Mouse (Mus musculus) kidney, adult 18-20 months (tissue): ENCODE measurements around the gene Trpc2.

Experiments used
- DNase-seq: peaks from one replicate; pipeline ENCODE4 v3.0.0; 2021

Gene Trpc2

DNA sequence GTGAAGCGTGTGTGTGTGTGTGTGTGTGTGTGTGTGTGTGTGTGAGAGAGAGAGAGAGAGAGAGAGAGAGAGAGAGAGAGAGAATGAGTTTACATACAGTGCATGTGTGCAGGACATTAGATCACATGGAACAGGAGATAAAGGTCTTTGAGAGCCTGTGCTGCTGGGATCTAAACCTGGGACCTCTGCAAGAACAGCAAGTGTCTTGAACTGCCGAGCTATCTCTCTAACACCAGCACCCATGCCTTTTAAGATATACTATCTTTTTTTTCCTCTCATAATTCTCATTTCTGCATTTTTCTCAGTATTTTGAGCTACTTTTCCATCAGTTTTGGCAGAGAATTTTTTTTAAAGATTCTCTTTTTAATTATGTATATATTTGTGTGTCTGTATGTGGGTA lies 20.6 kb downstream of the Trpc2 start:
- no peak for DNase-seq

DNA sequence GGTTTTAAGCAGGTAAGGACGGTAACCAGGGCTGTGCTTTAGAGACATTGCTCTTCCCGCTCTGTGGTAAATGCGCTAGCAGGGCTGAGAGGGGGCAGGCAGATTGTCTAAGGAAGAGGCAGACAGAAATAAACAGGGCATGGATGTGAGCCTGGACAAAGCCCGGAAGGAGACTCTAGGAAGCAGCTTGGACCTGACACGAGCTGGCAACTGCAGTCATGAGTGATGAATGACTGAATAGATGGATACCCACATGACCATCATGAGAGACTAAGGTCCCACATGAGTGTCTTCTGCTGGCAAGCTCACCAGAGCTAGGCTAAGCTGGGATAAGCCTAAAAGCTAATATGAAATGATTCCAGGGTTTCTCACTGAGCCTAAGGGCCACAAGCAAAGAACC lies 21.2 kb downstream of the Trpc2 start:
- no peak for DNase-seq

DNA sequence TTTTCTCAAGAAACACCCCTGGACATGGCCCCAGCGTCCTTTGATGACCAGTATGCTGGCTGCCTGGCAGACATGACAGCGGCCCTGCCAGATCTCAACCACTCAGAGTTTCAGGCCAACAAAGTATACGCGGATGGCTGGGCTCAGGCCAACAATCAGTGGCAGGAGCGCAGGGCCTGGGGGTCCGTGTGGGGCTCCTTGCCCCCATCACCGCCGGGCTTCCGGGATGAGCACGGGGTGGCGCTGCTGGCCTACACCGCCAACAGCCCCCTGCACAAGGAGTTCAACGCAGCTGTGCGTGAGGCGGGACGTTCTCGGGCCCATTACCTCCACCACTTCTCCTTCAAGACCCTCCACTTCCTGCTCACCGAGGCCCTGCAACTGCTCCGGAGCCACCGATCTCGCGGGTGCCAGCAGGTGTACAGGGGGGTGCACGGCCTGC lies 23.8 kb downstream of the Trpc2 start:
- DNase-seq, result no peak

DNA sequence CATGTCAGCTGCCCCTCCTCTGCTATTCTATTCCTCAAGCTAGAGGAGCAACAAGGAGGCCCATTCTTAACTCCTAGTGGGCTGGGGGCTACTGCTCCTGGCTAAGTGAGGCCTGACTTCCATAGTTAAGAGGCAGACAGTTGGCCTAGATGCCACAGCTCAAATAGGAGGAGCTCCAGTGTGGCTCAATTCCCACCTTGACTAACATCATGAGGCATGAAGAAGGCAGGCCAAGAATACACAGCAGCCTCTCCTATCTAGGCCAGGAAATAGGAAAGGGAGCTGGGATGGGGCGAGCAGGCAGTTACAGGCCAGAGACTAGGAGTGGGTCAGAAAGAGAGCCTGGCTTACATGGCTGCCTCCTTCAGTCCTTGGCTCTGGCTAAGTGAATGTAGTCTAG lies 25.3 kb downstream of the Trpc2 start:
- no peak for DNase-seq

DNA sequence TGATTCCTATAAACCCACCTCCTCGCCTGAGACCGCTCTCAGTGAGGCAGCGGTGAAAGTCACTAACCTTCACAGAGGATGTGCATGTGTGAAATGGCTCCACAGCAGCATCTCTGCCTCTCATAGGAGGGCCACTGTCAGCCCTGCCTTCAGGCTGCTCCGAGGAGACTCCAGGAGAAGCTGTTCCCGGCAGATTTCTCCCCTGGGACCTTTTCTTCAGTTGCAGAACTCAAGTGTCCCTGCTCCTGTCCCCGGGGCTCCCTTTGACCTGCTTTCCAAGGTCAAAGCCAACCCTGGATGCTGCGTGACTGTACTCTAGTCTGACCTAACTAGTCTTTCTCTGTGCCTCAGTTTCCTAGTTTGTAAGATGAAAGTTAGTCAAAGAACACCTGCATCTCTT lies 26.3 kb downstream of the Trpc2 start, which contains the start of gene Art5:
Gene Art5, minus strand, starts transcription at position 319 of the 400 bp plus-strand sequence.
- DNase-seq, result no peak

DNA sequence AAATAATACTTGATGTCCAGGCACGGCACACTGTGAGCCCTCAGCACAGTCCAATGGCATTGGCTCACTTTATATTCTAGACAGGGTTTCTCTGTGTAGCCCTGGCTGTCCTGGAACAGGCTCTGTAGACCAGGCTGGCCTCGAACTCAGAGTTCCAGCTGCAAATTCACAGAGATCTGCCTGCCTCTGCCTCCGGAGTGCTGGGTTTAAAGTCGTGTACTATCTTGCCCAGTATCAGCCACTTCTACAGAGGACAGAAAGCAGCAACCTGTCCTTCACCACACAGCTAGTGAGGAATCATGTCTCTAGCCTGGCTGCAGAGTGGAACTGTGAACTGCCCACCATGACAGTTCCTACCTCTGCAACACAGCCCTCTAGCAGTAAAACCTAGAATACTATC lies 26.8 kb downstream of the Trpc2 start:
- DNase-seq, result no peak

DNA sequence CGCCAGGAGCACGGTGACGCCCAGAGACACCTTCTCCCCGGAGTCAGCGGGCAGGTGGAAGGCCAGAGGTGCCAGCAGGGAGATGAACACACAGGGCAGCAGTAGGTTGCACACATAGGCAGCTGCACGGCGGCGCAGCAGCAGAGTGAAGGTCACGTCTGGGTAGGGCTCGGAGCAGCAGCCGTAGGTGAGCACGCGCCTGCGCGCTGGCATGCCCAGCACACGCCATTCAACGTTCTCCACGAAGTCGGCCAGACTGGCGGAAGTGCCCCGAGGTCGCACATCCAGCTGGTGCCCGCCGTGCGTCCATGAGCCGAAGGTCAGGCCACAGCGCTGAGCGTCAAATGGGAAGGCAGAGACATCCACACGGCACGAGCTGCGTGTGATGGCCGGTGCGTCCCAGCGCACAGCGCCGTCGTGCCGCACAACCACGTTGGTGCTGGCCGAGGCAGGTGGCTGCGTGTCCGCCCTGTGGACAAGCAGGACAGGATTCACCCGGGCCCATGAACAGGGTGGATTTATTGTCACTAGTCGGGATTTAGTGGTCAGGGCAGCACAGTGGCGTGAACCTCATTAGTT lies 30.3 kb downstream of the Trpc2 start:
- DNase-seq, result no peak

DNA sequence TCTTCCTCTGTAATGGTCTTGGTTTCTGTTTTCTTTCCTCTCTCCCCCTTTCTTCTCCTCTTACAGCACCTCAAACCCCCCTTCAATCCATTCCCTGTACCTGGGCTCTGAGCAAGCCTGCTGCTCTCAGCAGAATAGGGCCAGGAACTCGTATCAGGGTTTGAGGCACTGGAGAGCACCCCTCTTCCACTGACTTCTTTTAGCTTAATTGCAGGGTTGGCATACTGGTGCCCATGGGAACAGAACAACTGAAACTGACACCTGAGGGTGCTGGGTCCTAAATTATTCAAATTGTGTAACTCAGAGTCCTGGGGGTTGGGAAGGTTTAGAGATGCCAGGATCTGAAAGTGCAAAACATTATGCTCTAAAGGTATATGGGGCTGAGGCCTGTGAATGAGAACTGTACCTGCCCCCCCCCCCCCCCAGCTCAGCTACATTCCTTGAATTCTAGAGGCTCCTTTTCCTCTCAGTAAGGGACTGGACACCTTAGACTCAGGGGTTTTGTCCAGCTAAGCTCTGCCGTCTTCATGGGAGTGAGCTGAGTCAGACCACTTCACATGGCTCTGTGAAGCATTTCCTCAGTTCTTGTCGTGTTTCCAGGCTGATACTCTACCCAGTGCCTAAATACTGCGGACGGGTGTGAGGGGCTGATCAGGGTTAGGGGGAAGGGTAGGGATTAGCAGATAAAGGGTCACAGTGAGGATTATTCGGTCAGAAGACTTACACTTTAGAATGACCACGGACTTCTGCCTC lies 33.8 kb downstream of the Trpc2 start, which contains the start of gene Chrna10:
Gene Chrna10, minus strand, starts transcription at position 250 of the 753 bp plus-strand sequence.
- DNase-seq, result no peak

DNA sequence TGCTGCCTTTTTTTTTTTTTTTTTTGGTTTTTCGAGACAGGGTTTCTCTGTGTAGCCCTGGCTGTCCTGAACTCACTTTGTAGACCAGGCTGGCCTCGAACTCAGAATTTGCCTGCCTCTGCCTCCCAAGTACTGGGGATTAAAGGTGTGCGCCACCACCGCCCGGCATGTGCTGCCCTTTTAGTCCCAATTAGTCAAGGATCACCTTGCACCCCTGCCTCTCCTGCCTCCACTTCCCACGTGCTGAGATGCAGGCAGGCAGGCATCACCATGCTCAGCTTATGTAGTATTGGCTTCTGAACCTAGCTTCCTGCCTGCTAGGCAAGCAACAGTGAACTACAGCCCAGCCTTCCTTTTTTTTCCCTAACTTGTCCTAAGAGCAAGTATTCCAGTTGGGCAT lies 34.5 kb downstream of the Trpc2 start:
- DNase-seq, result no peak

DNA sequence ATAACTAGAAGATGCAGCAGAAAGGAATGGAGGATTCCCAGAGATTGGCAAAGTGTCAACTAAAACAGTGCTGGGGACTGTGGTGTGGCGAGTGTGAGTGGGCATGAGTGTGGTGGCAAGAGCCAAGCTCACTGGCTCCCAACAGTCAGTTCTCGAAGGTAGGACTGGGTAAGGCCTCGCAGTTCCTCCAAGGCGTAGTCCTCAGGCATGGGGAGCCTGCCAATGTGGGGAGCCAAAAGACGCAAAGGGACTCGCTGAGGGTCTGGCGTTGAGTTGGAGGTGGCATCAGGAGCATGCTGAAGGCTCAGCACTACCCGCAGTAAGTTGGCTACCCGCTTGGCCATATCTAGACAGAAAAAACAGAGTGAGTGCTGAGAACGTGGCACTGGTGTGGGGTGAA lies 37.4 kb downstream of the Trpc2 start:
- DNase-seq, result no peak

DNA sequence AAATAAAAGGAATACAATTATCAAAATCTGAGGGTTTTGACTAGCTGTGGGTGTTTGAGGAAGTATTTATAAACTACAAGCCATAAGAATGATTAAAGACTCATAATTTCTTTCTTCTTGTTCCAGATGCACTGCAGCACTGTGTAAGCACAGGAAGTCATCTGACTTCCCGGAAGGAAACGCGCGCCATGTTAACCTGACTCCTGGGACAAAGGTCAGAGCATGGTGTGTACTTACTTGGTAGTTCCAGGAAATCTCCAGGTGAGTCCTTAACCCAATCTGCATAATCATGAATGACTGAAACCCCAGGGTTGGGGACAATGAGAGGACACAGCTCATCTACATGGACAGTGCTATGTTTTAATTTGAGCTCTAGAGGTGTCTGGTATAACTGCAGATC lies 49.5 kb downstream of the Trpc2 start:
- DNase-seq, result peak; percentile 17

DNA sequence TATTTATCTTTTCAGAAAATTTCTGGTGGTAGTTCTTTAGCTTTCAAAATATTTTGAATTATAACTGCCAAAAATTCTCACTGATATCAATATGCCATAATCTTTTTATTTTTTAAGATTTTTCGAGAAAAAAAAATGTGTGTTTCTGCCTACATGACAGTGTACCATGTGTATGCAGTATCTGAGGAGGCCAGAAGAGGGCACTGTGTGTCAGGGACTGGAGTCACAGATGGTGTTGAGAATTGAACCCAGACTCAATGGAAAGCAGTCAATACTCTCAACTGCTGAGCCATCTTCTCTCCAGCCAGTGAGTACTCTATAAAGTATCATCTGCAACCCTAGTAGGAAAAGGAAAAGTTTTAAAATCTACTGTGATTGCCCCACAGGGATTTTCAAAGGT lies 54.5 kb downstream of the Trpc2 start:
- DNase-seq, result peak; percentile 20

DNA sequence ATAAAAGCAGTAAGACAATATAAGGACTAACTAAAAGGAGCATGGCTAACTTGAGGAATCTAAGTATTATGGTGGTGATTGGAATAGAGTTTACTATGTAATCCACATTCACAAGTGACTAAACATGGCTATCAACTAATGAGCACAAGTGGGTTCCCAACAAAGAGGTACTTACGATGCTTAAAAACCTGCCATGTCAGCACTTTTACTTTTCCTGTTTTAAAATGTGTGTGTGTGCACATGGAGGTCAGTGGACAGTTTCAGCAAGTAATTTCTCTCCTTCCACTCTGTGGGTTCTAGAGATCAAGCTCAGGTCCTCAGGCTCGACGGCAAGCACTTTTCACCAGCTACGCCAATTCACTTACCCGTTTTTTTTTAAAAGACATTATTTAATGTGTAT lies 55.0 kb downstream of the Trpc2 start:
- no peak for DNase-seq
